Mouse (Mus musculus) limb, embryonic 12.5 days (tissue): ENCODE measurements around the gene 2310039H08Rik. TPM values are rescaled to one million over a fixed set of nuclear protein-coding genes. Genes with fewer than 3 reads are reported as not detected.

ENCODE experiments used
- ATAC-seq: fragments of 200-750 bp; cut with Nextera tagmentation; 2 replicates; pipeline ENCODE4 v1.8.0; 2017; ENCODE audit warnings: low read depth, moderate TSS enrichment; ENCODE audit not compliant: insufficient number of reproducible peaks, insufficient read depth, low FRiP score, low TSS enrichment
- H3K27ac ChIP-seq: fragments of 300-500 bp; sonication (generic); 2 replicates; pipeline ENCODE4 v1.5.1; 2016; ENCODE audit warnings: mild to moderate bottlenecking, moderate library complexity
- H3K27me3 ChIP-seq: fragments of 300-500 bp; sonication (generic); 2 replicates; pipeline ENCODE4 v1.6.1; 2016; ENCODE audit warnings: mild to moderate bottlenecking, moderate library complexity
- H3K36me3 ChIP-seq: fragments of 300-500 bp; sonication (generic); 2 replicates; pipeline ENCODE4 v1.6.1; 2016; ENCODE audit warnings: mild to moderate bottlenecking, moderate library complexity
- H3K4me1 ChIP-seq: fragments of 300-500 bp; sonication (generic); replicated peaks from 2 replicates; pipeline ENCODE4 v1.6.1; 2016
- H3K4me2 ChIP-seq: fragments of 300-500 bp; sonication (generic); 2 replicates; pipeline ENCODE4 v1.6.1; 2016; ENCODE audit warnings: mild to moderate bottlenecking, moderate library complexity
- H3K4me3 ChIP-seq: fragments of 300-500 bp; sonication (generic); replicated peaks from 2 replicates; pipeline ENCODE4 v1.5.1; 2016; ENCODE audit warnings: mild to moderate bottlenecking
- H3K9ac ChIP-seq: fragments of 300-500 bp; sonication (generic); replicated peaks from 2 replicates; pipeline ENCODE4 v1.6.1; 2016; ENCODE audit warnings: mild to moderate bottlenecking, moderate library complexity
- H3K9me3 ChIP-seq: fragments of 300-500 bp; sonication (generic); 2 replicates; pipeline ENCODE4 v1.6.1; 2016; ENCODE audit warnings: mild to moderate bottlenecking, moderate library complexity
- WGBS: fragments of 180-500 bp; shearing (Covaris S2); methylation state at CpG from one replicate; pipeline ENCODE4 v1.1.7; 2016; 5-methylcytosine and 5-hydroxymethylcytosine counted together
- polyA plus RNA-seq: library from polyadenylated mRNA; unstranded; fragments of >200 nt; fragmentation: Nextera tagmentation; extraction: Ambion mirVana; gene quantifications from 2 replicates; pipeline ENCODE4 v1.2.1, GENCODE M21; 2016

The 2310039H08Rik gene
- polyA plus RNA-seq, 1 experiment from 2014 or later, result 49.8 TPM

GRCm38 (mm10) chr17:46809131-46809830, 36.8 kb downstream of the 2310039H08Rik start:
- no peak for ATAC-seq
- no peaks in the 10 kb centered on the region for H3K4me1 ChIP-seq
- H3K9me3 ChIP-seq, result no peaks in the 10 kb centered on the region
- no peak overlapping the region for H3K9ac ChIP-seq
- no peak overlapping the region for H3K27ac ChIP-seq
- H3K27me3 ChIP-seq, result no peaks in the 10 kb centered on the region
- H3K4me2 ChIP-seq, result no peak overlapping the region
- WGBS, result 89% methylated on average over 6 of the region's 6 CpGs
- H3K4me3 ChIP-seq, result no peak overlapping the region
- peaks cover 71% of the 10 kb centered on the region for H3K36me3 ChIP-seq

- H3K36me3 ChIP-seq, result peaks cover 72% of the 10 kb centered on the region
- H3K27me3 ChIP-seq, result no peaks in the 10 kb centered on the region
- ATAC-seq, result no peak
These were observed 38.2 kb downstream of the 2310039H08Rik start for GRCm38 (mm10) chr17:46810672-46811071.

DNA sequence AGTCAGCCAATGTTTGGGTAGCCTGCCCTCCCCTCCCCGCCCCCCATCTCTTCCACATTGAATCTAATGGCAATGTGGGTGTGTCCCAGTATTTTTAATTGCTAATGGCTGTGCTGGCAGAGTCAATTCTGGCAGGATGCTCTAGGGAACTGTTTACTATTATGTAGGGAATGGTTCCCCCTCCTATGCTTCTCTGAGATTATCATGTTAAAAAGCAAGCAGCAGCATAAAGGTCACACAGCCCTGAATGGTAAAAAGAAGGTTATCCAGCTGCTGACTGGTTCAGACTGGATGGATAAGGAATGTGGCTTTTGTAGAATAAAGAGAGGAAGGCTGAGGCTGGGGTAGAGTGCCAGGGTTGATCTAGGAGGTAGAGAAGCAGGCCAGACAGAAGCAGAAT, 40.0 kb downstream of the 2310039H08Rik start:
- Histone ChIP-seq H3K4me3 (no peak overlapping the region), H3K27me3 (no peaks in the 10 kb centered on the region), H3K4me2 (no peak overlapping the region), H3K9me3 (no peaks in the 10 kb centered on the region), H3K9ac (no peak overlapping the region), H3K4me1 (no peaks in the 10 kb centered on the region), H3K27ac (no peak overlapping the region), H3K36me3 (peaks cover 63% of the 10 kb centered on the region)
- 96% methylated on average over 1 of the region's 1 CpGs for WGBS
- ATAC-seq, result no peak

More at GRCm38 (mm10) chr17:46810672-46811071, 38.2 kb downstream of the 2310039H08Rik start:
- Histone ChIP-seq H3K9ac (no peak overlapping the region), H3K4me3 (no peak overlapping the region), H3K27ac (no peak overlapping the region), H3K4me2 (no peak overlapping the region), H3K9me3 (no peaks in the 10 kb centered on the region), H3K4me1 (no peaks in the 10 kb centered on the region)
- WGBS, result 89% methylated on average over 3 of the region's 3 CpGs

DNA sequence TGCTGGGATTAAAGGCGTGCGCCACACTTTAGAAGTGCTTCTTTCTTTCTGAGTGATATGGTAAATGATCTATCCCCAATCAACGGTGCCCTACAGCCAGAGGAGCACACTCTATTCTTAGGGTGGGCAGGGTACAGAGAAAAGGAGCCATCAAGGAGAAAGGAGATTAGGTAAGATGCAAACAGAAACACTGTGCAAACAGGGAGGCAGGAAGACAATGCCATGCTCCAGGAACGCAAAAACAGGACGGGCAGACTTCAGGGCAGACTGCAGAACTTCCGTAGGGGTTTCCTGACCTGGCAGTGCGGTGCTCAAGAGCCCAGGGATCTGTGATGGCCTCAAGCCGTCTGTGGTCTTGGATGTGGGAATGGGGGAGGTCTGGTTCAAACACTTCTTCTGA, 41.2 kb downstream of the 2310039H08Rik start:
- H3K36me3 ChIP-seq, result peaks cover 60% of the 10 kb centered on the region
- no peak overlapping the region for H3K4me3 ChIP-seq
- no peak overlapping the region for H3K27ac ChIP-seq
- no peak overlapping the region for H3K9ac ChIP-seq
- 87% methylated on average over 8 of the region's 8 CpGs for WGBS
- H3K4me1 ChIP-seq, result no peaks in the 10 kb centered on the region
- ATAC-seq, result no peak
- no peaks in the 10 kb centered on the region for H3K27me3 ChIP-seq
- H3K4me2 ChIP-seq, result no peak overlapping the region
- H3K9me3 ChIP-seq, result no peaks in the 10 kb centered on the region

DNA sequence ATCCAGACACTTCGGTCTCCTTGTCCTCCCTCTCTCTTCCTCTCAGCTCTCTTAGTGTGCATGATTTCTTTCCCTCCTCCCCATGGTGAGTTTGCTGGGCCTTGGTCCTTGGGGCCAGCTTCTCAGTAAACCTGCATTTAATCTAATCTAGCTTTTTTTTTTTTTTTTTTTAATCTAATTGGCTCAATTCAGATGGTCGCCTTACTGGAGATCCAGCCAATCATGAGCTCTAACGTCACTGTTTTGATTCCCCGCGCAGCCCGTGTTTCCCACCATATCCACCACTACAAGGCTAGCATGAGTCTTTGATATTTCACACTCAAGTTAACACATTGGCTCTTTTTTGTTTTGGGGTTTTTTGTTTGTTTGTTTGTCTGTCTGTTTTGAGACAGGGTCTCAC, 42.1 kb downstream of the 2310039H08Rik start:
- H3K4me1 ChIP-seq, result no peaks in the 10 kb centered on the region

GRCm38 (mm10) chr17:46816306-46816705, 43.9 kb downstream of the 2310039H08Rik start:
- Histone ChIP-seq H3K27ac (no peak overlapping the region), H3K9me3 (no peaks in the 10 kb centered on the region), H3K4me3 (no peak overlapping the region), H3K4me1 (no peaks in the 10 kb centered on the region), H3K4me2 (no peak overlapping the region), H3K36me3 (peaks cover 66% of the 10 kb centered on the region), H3K9ac (no peak overlapping the region), H3K27me3 (no peaks in the 10 kb centered on the region)
- 69% methylated on average over 13 of the region's 13 CpGs for WGBS
- ATAC-seq, result no peak

More for the DNA sequence above, 42.1 kb downstream of the 2310039H08Rik start:
- no peak overlapping the region for H3K27ac ChIP-seq
- H3K9me3 ChIP-seq, result no peaks in the 10 kb centered on the region
- ATAC-seq, result no peak
- H3K27me3 ChIP-seq, result no peaks in the 10 kb centered on the region
- H3K36me3 ChIP-seq, result peaks cover 61% of the 10 kb centered on the region
- H3K9ac ChIP-seq, result no peak overlapping the region
- 87% methylated on average over 6 of the region's 6 CpGs for WGBS
- no peak overlapping the region for H3K4me2 ChIP-seq
- no peak overlapping the region for H3K4me3 ChIP-seq

- Histone ChIP-seq H3K27me3 (no peaks in the 10 kb centered on the region), H3K4me3 (no peak overlapping the region), H3K27ac (no peak overlapping the region), H3K9ac (no peak overlapping the region), H3K9me3 (no peaks in the 10 kb centered on the region), H3K4me2 (no peak overlapping the region), H3K36me3 (peaks cover 65% of the 10 kb centered on the region), H3K4me1 (no peaks in the 10 kb centered on the region)
- no peak for ATAC-seq
- 86% methylated on average over 12 of the region's 12 CpGs for WGBS
These were observed 45.3 kb downstream of the 2310039H08Rik start for GRCm38 (mm10) chr17:46817734-46818158.

DNA sequence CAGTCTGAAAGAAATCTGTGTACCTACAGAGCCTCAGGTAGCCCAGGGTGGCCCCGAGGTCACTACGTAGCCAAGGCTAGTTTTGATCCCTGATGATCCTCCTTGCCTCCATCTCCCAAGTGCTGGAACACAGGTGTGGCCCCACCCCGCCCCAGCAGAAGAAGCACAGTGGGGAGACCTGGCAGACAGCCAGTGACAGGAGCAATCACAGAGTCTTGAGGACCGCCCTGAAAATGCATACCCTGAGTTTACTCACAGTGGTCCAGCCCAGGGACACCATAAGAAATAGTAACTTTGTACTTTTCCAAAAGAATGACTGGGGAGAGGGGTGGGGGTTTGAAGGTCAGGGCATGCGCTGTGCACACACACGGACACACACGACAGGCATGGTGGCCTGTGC, 48.2 kb downstream of the 2310039H08Rik start:
- Histone ChIP-seq H3K27me3 (no peaks in the 10 kb centered on the region), H3K4me1 (no peaks in the 10 kb centered on the region), H3K36me3 (peaks cover 79% of the 10 kb centered on the region), H3K4me3 (no peak overlapping the region), H3K27ac (no peak overlapping the region), H3K9ac (no peak overlapping the region), H3K9me3 (no peaks in the 10 kb centered on the region), H3K4me2 (no peak overlapping the region)
- ATAC-seq, result no peak
- 91% methylated on average over 7 of the region's 7 CpGs for WGBS

Other genes with a start within 250 kb of the 2310039H08Rik start
- gene Cul9, start 226.2 kb upstream of the 2310039H08Rik start, polyA plus RNA-seq, result 8.9 and 10.8 TPM in 2 replicates
- 11.8 and 12.4 TPM in 2 replicates for gene Srf, start 216.5 kb upstream of the 2310039H08Rik start, polyA plus RNA-seq
- 156 and 165 TPM in 2 replicates for gene Ptk7, start 143.1 kb upstream of the 2310039H08Rik start, polyA plus RNA-seq
- gene Klc4, start 126.6 kb upstream of the 2310039H08Rik start, polyA plus RNA-seq, result 27.2 and 27.6 TPM in 2 replicates
- gene Mrpl2, start 126.4 kb upstream of the 2310039H08Rik start, polyA plus RNA-seq, result 99.5 and 112 TPM in 2 replicates
- 56.1 and 60.1 TPM in 2 replicates for gene Cul7, start 122.3 kb upstream of the 2310039H08Rik start, polyA plus RNA-seq
- gene Rrp36, start 98.3 kb upstream of the 2310039H08Rik start, polyA plus RNA-seq, result 68.8 and 70.0 TPM in 2 replicates
- 137 and 150 TPM in 2 replicates for gene Mea1, start 93.8 kb upstream of the 2310039H08Rik start, polyA plus RNA-seq
- 117 and 122 TPM in 2 replicates for gene Klhdc3, start 91.7 kb upstream of the 2310039H08Rik start, polyA plus RNA-seq
- gene Ppp2r5d, start 67.5 kb upstream of the 2310039H08Rik start, polyA plus RNA-seq, result 108 and 117 TPM in 2 replicates
- 37.7 and 42.1 TPM in 2 replicates for gene Pex6, start 61.2 kb upstream of the 2310039H08Rik start, polyA plus RNA-seq
- gene Gnmt, start 43.5 kb upstream of the 2310039H08Rik start, polyA plus RNA-seq, result 0.48 and 0.73 TPM in 2 replicates
- gene Cnpy3, start 20.4 kb upstream of the 2310039H08Rik start, polyA plus RNA-seq, result 58.5 and 64.8 TPM in 2 replicates
- gene Ptcra, start 8.9 kb upstream of the 2310039H08Rik start, polyA plus RNA-seq, result 0.16 and 0.55 TPM in 2 replicates
- gene Rpl7l1, start 10.0 kb downstream of the 2310039H08Rik start, polyA plus RNA-seq, result 179 and 210 TPM in 2 replicates
- gene Bicral, start 85.8 kb downstream of the 2310039H08Rik start, polyA plus RNA-seq, result 4.4 and 4.8 TPM in 2 replicates
- 71.7 and 78.7 TPM in 2 replicates for gene Tbcc, start 118.0 kb downstream of the 2310039H08Rik start, polyA plus RNA-seq
- not detected in 2 replicates for gene Prph2, start 137.8 kb downstream of the 2310039H08Rik start, polyA plus RNA-seq
- gene Ubr2, start 237.9 kb downstream of the 2310039H08Rik start, polyA plus RNA-seq, result 22.2 and 22.9 TPM in 2 replicates